Mouse (Mus musculus) gonadal fat pad, adult 2 months (tissue): ENCODE data around the gene Bmp8b. TPM values are rescaled to one million over a fixed set of nuclear protein-coding genes. Genes with fewer than 3 reads are reported as not detected.
"Not testable (repeated sequence)": the region's sequence is repeated elsewhere in the genome, so short reads cannot be mapped to it uniquely, and the experiment has no call there.

Experiments used
- DNase-seq: peaks from one replicate; pipeline ENCODE4 v3.0.0-alpha.2; 2012; ENCODE audit warnings: low read depth
- polyA plus RNA-seq: library from polyadenylated mRNA; depleted of rRNA; stranded (reverse); fragments of >200 nt; gene quantifications from 2 replicates; pipeline ENCODE4 v1.2.3, GENCODE M21; 2012; rRNA removed

The Bmp8b gene
- 0.13 and 0.20 TPM in 2 replicates for polyA plus RNA-seq

GRCm38 (mm10) chr4:123104651-123105450 lies at the start of gene Bmp8b:
Bmp8b (plus strand) TSS chr4:123105165.
- no peak for DNase-seq

GRCm38 (mm10) chr4:123056560-123057109 lies 48.3 kb upstream of the Bmp8b start:
- no peak for DNase-seq

- no peak for DNase-seq
Measured at GRCm38 (mm10) chr4:123057957-123058356, 47.0 kb upstream of the Bmp8b start.

GRCm38 (mm10) chr4:123061744-123062143 lies 43.2 kb upstream of the Bmp8b start:
- no peak for DNase-seq

GRCm38 (mm10) chr4:123068646-123069045 lies 36.3 kb upstream of the Bmp8b start:
- no peak for DNase-seq

- no peak for DNase-seq
Measured at GRCm38 (mm10) chr4:123071266-123071966, 33.5 kb upstream of the Bmp8b start.

- DNase-seq = no peak
Measured at GRCm38 (mm10) chr4:123076928-123077327, 28.0 kb upstream of the Bmp8b start.

GRCm38 (mm10) chr4:123078231-123078630 lies 26.7 kb upstream of the Bmp8b start:
- DNase-seq = no peak

GRCm38 (mm10) chr4:123080791-123081190 lies 24.2 kb upstream of the Bmp8b start:
- no peak for DNase-seq

GRCm38 (mm10) chr4:123082283-123083163 lies 22.4 kb upstream of the Bmp8b start:
- DNase-seq = no peak

- no peak for DNase-seq
Measured at GRCm38 (mm10) chr4:123083323-123083902, 21.6 kb upstream of the Bmp8b start.

- DNase-seq = no peak
Measured at GRCm38 (mm10) chr4:123085290-123085689, 19.7 kb upstream of the Bmp8b start.

GRCm38 (mm10) chr4:123086381-123086780 lies 18.6 kb upstream of the Bmp8b start:
- DNase-seq = no peak

- DNase-seq = no peak
Measured at GRCm38 (mm10) chr4:123092621-123093020, 12.3 kb upstream of the Bmp8b start.

- no peak for DNase-seq
Measured at GRCm38 (mm10) chr4:123093064-123093776, 11.7 kb upstream of the Bmp8b start.

GRCm38 (mm10) chr4:123093869-123094268 lies 11.1 kb upstream of the Bmp8b start:
- DNase-seq = no peak

GRCm38 (mm10) chr4:123105451-123105790 lies 456 bp downstream of the Bmp8b start:
- no peak for DNase-seq

- not testable (repeated sequence) for DNase-seq
Measured at GRCm38 (mm10) chr4:123105929-123106328, 964 bp downstream of the Bmp8b start.

GRCm38 (mm10) chr4:123106864-123107263 lies 1.9 kb downstream of the Bmp8b start:
- DNase-seq = no peak

GRCm38 (mm10) chr4:123108056-123108455 lies 3.1 kb downstream of the Bmp8b start:
- DNase-seq = no peak

GRCm38 (mm10) chr4:123110751-123111150 lies 5.8 kb downstream of the Bmp8b start:
- no peak for DNase-seq
